Mouse (Mus musculus) hindbrain, embryonic 13.5 days (tissue): Measurements from ENCODE around the gene Foxn3. TPM values are rescaled to one million over a fixed set of nuclear protein-coding genes. Genes with fewer than 3 reads are reported as not detected.
A peak's percentile ranks its signal among the peaks of the same experiment; 100 is the strongest.

ENCODE experiments used
- ATAC-seq: fragments of 200-750 bp; cut with Nextera tagmentation; 2 replicates; pipeline ENCODE4 v1.8.0; 2017; ENCODE audit warnings: moderate TSS enrichment; ENCODE audit not compliant: low FRiP score
- H3K27ac ChIP-seq: fragments of 300-500 bp; sonication (generic); 2 replicates; pipeline ENCODE4 v1.5.1; 2015; ENCODE audit warnings: inconsistent platforms, mild to moderate bottlenecking, moderate library complexity
- H3K27me3 ChIP-seq: fragments of 300-500 bp; sonication (generic); 2 replicates; pipeline ENCODE4 v1.6.1; 2015; ENCODE audit warnings: mild to moderate bottlenecking, inconsistent platforms
- H3K36me3 ChIP-seq: fragments of 300-500 bp; sonication (generic); 2 replicates; pipeline ENCODE4 v1.6.1; 2015; ENCODE audit warnings: mild to moderate bottlenecking, inconsistent platforms
- H3K4me1 ChIP-seq: fragments of 300-500 bp; sonication (generic); replicated peaks from 2 replicates; pipeline ENCODE4 v1.6.1; 2015; ENCODE audit warnings: inconsistent platforms
- H3K4me2 ChIP-seq: fragments of 300-500 bp; sonication (generic); 2 replicates; pipeline ENCODE4 v1.6.1; 2015; ENCODE audit warnings: inconsistent platforms, mild to moderate bottlenecking, moderate library complexity
- H3K4me3 ChIP-seq: fragments of 300-500 bp; sonication (generic); 2 replicates; pipeline ENCODE4 v1.5.1; 2015; ENCODE audit warnings: mild to moderate bottlenecking, inconsistent platforms
- H3K9ac ChIP-seq: fragments of 300-500 bp; sonication (generic); 2 replicates; pipeline ENCODE4 v1.6.1; 2015; ENCODE audit warnings: mild to moderate bottlenecking, inconsistent platforms
- H3K9me3 ChIP-seq: fragments of 300-500 bp; sonication (generic); 2 replicates; pipeline ENCODE4 v1.6.1; 2016; ENCODE audit warnings: inconsistent platforms
- WGBS: fragments of 180-500 bp; shearing (Covaris S2); methylation state at CpG from one replicate; pipeline ENCODE4 v1.1.7; 2015; 5-methylcytosine and 5-hydroxymethylcytosine counted together
- polyA plus RNA-seq: library from polyadenylated mRNA; unstranded; fragments of >200 nt; fragmentation: Nextera tagmentation; extraction: Ambion mirVana; gene quantifications from 2 replicates; pipeline ENCODE4 v1.2.1, GENCODE M21; 2015

The Foxn3 gene
- polyA plus RNA-seq, 1 experiment from 2014 or later: 83.6 TPM

GRCm38 (mm10) chr12:99166091-99166490 lies 397.3 kb downstream of the Foxn3 start:
- H3K9ac ChIP-seq: no peak overlapping the region
- H3K27ac ChIP-seq: no peak overlapping the region
- H3K4me1 ChIP-seq: peaks cover 22% of the 10 kb centered on the region
- 93% methylated on average over 6 of the region's 6 CpGs for WGBS
- H3K4me2 ChIP-seq: no peak overlapping the region
- ATAC-seq: no peak
- no peaks in the 10 kb centered on the region for H3K36me3 ChIP-seq
- no peak overlapping the region for H3K4me3 ChIP-seq
- H3K9me3 ChIP-seq: no peaks in the 10 kb centered on the region
- no peaks in the 10 kb centered on the region for H3K27me3 ChIP-seq

DNA sequence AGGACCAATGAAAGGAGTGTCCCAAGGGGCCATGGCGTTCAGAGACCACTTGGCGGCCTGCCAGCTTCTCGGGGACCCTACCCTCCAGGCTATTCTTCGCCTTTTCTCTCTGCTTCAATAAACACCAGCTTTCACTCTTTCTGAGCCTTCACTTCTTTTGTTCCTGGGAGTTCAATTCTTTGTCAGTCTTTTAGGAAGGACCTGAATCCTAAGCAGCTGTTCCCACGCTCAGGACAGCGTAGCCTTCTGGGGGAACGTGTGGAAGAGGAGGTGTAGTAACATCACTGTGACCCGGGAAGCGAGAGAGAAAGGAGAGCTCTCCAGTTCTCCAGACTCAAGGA lies 400.1 kb downstream of the Foxn3 start:
- H3K27ac ChIP-seq: peak overlapping the region; percentile 35
- no peaks in the 10 kb centered on the region for H3K9me3 ChIP-seq
- H3K27me3 ChIP-seq: no peaks in the 10 kb centered on the region
- no peaks in the 10 kb centered on the region for H3K36me3 ChIP-seq
- peak; percentile 62 for ATAC-seq
- H3K4me2 ChIP-seq: no peak overlapping the region
- WGBS: 26% methylated on average over 9 of the region's 9 CpGs
- no peak overlapping the region for H3K4me3 ChIP-seq
- H3K9ac ChIP-seq: no peak overlapping the region
- H3K4me1 ChIP-seq: peaks cover 27% of the 10 kb centered on the region

DNA sequence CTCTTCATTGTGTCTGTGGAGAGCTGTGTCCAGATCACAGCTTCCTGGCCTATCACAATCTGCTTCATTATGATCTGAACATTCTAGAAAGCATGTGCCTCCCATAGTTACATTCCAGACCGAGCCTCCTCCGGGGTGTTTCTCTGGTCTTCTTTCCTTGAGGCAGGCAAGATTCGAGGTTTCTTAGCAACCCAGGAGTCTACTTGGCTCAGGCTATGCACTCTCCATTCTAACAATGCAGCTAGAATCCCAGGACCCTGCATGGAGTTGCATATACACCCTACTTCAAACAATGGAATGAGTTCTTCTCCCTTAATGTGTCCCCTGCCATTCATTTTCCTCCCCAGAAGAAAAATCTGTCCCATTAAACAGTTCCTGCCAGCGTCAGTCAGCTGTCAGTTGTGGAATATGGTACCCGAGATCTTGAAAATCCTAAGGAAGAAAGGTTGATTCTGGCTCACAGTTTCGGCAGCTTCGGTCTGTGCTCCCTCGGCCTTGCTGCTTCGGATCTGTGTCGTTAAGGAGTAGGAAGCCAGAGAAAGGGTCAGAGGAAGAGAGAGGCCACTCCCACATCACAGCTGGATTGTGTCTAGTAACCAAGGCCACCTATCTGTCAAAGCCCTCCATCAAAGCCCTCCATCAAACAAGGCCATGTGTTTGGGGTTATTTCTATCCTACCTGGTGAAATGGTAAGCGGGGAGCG lies 400.6 kb downstream of the Foxn3 start:
- H3K9me3 ChIP-seq: peaks cover under 1% of the 10 kb centered on the region; the same call in 1 of the 2 replicates
- H3K4me2 ChIP-seq: no peak overlapping the region
- peak overlapping the region; percentile 35 for H3K27ac ChIP-seq
- no peaks in the 10 kb centered on the region for H3K27me3 ChIP-seq
- no peak overlapping the region for H3K4me3 ChIP-seq
- H3K36me3 ChIP-seq: no peaks in the 10 kb centered on the region
- ATAC-seq: peak; percentile 47; the same call in 1 of the 2 replicates
- H3K9ac ChIP-seq: no peak overlapping the region
- peaks cover 27% of the 10 kb centered on the region for H3K4me1 ChIP-seq
- WGBS: 43% methylated on average over 12 of the region's 12 CpGs

DNA sequence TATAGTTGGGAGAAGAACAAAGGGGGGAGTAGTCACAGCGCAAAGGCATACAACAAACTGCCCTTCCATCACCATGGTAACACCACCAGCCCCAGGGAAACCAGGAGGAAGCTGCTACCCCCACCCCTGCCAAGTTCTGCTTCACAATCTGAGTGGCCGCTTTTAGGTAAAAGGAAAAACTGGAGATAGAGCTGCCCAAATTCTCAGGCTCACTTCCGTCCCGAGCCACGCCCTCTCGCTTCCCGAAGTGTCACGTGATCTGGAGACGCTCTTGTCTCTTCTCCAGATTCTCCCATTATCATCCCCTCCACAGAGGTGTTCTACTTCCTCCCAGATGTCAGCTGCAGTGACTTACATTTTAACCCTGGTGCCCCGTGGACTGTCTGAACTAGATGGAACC lies 401.2 kb downstream of the Foxn3 start:
- Histone ChIP-seq H3K4me1 (peaks cover 27% of the 10 kb centered on the region), H3K9me3 (peaks cover 6% of the 10 kb centered on the region; the same call in 1 of the 2 replicates), H3K4me2 (peak overlapping the region; percentile 13; the same call in 1 of the 2 replicates), H3K9ac (no peak overlapping the region), H3K36me3 (no peaks in the 10 kb centered on the region), H3K27me3 (no peaks in the 10 kb centered on the region), H3K27ac (peak overlapping the region; percentile 35), H3K4me3 (no peak overlapping the region)
- no peak for ATAC-seq
- 57% methylated on average over 10 of the region's 10 CpGs for WGBS

DNA sequence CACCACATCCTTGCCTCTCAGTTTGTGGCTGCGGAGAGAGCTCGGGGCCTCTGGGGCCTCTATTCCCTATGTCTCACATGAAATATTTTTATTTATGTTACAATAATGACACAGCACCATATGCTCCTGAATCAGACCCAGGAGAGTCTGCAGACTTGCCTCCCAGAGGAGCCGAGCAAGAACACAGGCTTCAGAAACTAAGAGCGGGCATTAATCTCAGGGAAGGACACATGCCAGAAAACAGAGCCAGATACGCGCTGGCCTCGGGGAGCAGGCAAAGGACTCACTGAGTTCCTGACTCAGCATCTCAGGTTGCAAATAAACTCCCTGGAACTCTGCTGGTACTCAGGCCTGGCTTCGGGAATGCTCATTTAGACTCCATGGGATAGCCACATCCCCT lies 403.3 kb downstream of the Foxn3 start:
- Histone ChIP-seq H3K9me3 (peaks cover 8% of the 10 kb centered on the region; the same call in 1 of the 2 replicates), H3K27ac (no peak overlapping the region), H3K4me3 (no peak overlapping the region), H3K9ac (no peak overlapping the region), H3K27me3 (no peaks in the 10 kb centered on the region), H3K36me3 (no peaks in the 10 kb centered on the region), H3K4me1 (peaks cover 27% of the 10 kb centered on the region), H3K4me2 (no peak overlapping the region)
- ATAC-seq: no peak
- WGBS: 72% methylated on average over 8 of the region's 8 CpGs

- Histone ChIP-seq H3K27me3 (no peaks in the 10 kb centered on the region), H3K9ac (no peak overlapping the region), H3K4me2 (no peak overlapping the region), H3K9me3 (peaks cover 8% of the 10 kb centered on the region; the same call in 1 of the 2 replicates), H3K4me3 (no peak overlapping the region), H3K4me1 (peaks cover 24% of the 10 kb centered on the region), H3K27ac (no peak overlapping the region), H3K36me3 (no peaks in the 10 kb centered on the region)
- ATAC-seq: no peak
- 92% methylated on average over 5 of the region's 5 CpGs for WGBS
Measured at GRCm38 (mm10) chr12:99155904-99156303, 407.5 kb downstream of the Foxn3 start.

GRCm38 (mm10) chr12:99154230-99154629 lies 409.2 kb downstream of the Foxn3 start:
- WGBS: 86% methylated on average over 7 of the region's 7 CpGs
- peaks cover 11% of the 10 kb centered on the region for H3K9me3 ChIP-seq
- H3K27ac ChIP-seq: peak overlapping the region; percentile 66; the same call in 1 of the 2 replicates
- H3K4me1 ChIP-seq: peaks cover 20% of the 10 kb centered on the region
- no peaks in the 10 kb centered on the region for H3K36me3 ChIP-seq
- no peaks in the 10 kb centered on the region for H3K27me3 ChIP-seq
- H3K4me3 ChIP-seq: no peak overlapping the region
- 0 out of 2 replicates have a peak overlapping the region, but pooled peaks have one; percentile 33 for H3K4me2 ChIP-seq
- peak overlapping the region; percentile 13; the same call in 1 of the 2 replicates for H3K9ac ChIP-seq
- ATAC-seq: no peak

DNA sequence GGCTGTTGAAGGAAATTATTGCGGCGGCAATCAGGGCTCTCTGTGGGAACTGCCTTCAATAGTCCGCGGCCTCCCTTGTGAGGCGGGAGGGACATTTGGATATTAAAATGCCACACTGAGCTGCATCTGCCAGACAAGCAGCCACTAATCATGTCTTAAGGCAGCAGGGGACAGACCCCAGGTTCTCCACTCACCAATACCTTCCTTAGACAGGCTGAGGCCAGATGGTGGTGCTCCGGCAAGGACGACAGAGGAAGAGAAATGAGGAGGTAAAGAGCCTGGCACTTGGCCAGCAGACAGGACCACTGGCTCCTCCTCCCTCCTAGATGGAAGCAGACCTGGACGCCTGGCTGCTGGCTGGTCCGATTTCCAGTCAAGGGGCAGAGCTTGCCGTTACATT lies 409.7 kb downstream of the Foxn3 start:
- Histone ChIP-seq H3K4me1 (peaks cover 20% of the 10 kb centered on the region), H3K27me3 (no peaks in the 10 kb centered on the region), H3K9ac (0 out of 2 replicates have a peak overlapping the region, but pooled peaks have one; percentile 13), H3K4me2 (peak overlapping the region; percentile 33), H3K9me3 (peaks cover 16% of the 10 kb centered on the region), H3K4me3 (no peak overlapping the region), H3K27ac (peak overlapping the region; percentile 66), H3K36me3 (no peaks in the 10 kb centered on the region)
- 24% methylated on average over 10 of the region's 10 CpGs for WGBS
- ATAC-seq: 0 out of 2 replicates have a peak, but pooled peaks have one; percentile 59

- 55% methylated on average over 4 of the region's 4 CpGs for WGBS
- ATAC-seq: no peak
- Histone ChIP-seq H3K4me2 (no peak overlapping the region), H3K36me3 (no peaks in the 10 kb centered on the region), H3K27me3 (no peaks in the 10 kb centered on the region), H3K4me3 (no peak overlapping the region), H3K4me1 (peaks cover 20% of the 10 kb centered on the region), H3K9me3 (peaks cover 10% of the 10 kb centered on the region; the same call in 1 of the 2 replicates), H3K9ac (no peak overlapping the region), H3K27ac (no peak overlapping the region)
Measured at GRCm38 (mm10) chr12:99150126-99150525, 413.3 kb downstream of the Foxn3 start.

GRCm38 (mm10) chr12:99149193-99149592 lies 414.2 kb downstream of the Foxn3 start:
- Histone ChIP-seq H3K4me3 (no peak overlapping the region), H3K9ac (no peak overlapping the region), H3K36me3 (no peaks in the 10 kb centered on the region), H3K4me2 (no peak overlapping the region), H3K9me3 (peaks cover 10% of the 10 kb centered on the region; the same call in 1 of the 2 replicates), H3K27ac (no peak overlapping the region), H3K27me3 (no peaks in the 10 kb centered on the region), H3K4me1 (peaks cover 16% of the 10 kb centered on the region)
- no peak for ATAC-seq
- WGBS: 97% methylated on average over 6 of the region's 6 CpGs
